ENCODE assay signal across 24 mouse cellular contexts in genomic region chr2:52896995-52897394, GRCm38 (mm10). TPM values are rescaled to one million over a fixed set of nuclear protein-coding genes. Genes with fewer than 3 reads are reported as not detected.
DNase-seq lines count a peak whose midpoint lies in the region; ATAC-seq and TF ChIP-seq lines count a peak whose summit lies in the region.
"Had no signal": no experiment of that assay in that cellular context is flagged by ENCODE, and none has a peak within 500 bp of the region (broad histone marks: within the 10 kb centered on the region; RNA-seq: fewer than 3 reads in every experiment).

No protein-coding gene starts in this region.

- DNase-seq in heart, adult 11 months, result peak; percentile 94
- DNase-seq in liver, postnatal 0 days, result no peak
- DNase-seq in liver (no peak), adipocyte (ENCODE audit: low spot score) (peak; percentile 43)
- no peak for DNase-seq in layer of hippocampus, postnatal 36 days
- DNase-seq: adrenal gland, postnatal 36 days; cerebellum, adult 11 months; cerebellum, adult 9-11 months; gastrocnemius, postnatal 10 days; heart, postnatal 4 days; kidney, adult 9 months; kidney, postnatal 14 days; midbrain, embryonic 14.5 days; right cerebral cortex, postnatal 14 days; thymus, postnatal 25 days had no signal

- 86% methylated on average over 3 of the region's 3 CpGs for WGBS in heart, embryonic 12.5 days
- 66% methylated on average over 3 of the region's 3 CpGs for WGBS in liver, postnatal 0 days (ENCODE audit: insufficient replicate concordance)
- 47% methylated on average over 3 of the region's 3 CpGs for WGBS in stomach, embryonic 16.5 days

- H3K4me2 ChIP-seq in heart, embryonic 12.5 days, result no peak overlapping the region
- no peak overlapping the region for H3K4me2 ChIP-seq in liver, postnatal 0 days (ENCODE audit: low read depth, low read length)
- no peak overlapping the region for H3K4me2 ChIP-seq in stomach, embryonic 16.5 days (ENCODE audit: low read depth, low read length)
- H3K4me2 ChIP-seq: embryonic facial prominence, embryonic 15.5 days; forebrain, embryonic 15.5 days; heart, embryonic 15.5 days; hindbrain, embryonic 14.5 days; neural tube, embryonic 12.5 days had no signal

- H3K27me3 ChIP-seq in heart, embryonic 12.5 days (replicated peaks), result no peaks in the 10 kb centered on the region
- H3K27me3 ChIP-seq in liver, postnatal 0 days (ENCODE audit: insufficient read depth, low read length), result no peaks in the 10 kb centered on the region
- no peaks in the 10 kb centered on the region for H3K27me3 ChIP-seq in stomach, embryonic 16.5 days (ENCODE audit: control insufficient read depth, insufficient read depth, low read length)
- H3K27me3 ChIP-seq: embryonic facial prominence, embryonic 15.5 days; forebrain, embryonic 15.5 days; heart, embryonic 15.5 days; neural tube, embryonic 12.5 days had no signal

- no peak for TF ChIP-seq CTCF in liver, postnatal 0 days (IDR thresholded peaks at IDR 0.05; ENCODE audit: low read depth)

- no peaks in the 10 kb centered on the region for H3K36me3 ChIP-seq in heart, embryonic 12.5 days
- no peaks in the 10 kb centered on the region for H3K36me3 ChIP-seq in liver, postnatal 0 days (replicated peaks; ENCODE audit: insufficient read depth, low read length)
- H3K36me3 ChIP-seq in stomach, embryonic 16.5 days (ENCODE audit: control insufficient read depth, insufficient read depth, low read length), result no peaks in the 10 kb centered on the region
- H3K36me3 ChIP-seq: embryonic facial prominence, embryonic 15.5 days; forebrain, embryonic 15.5 days; heart, embryonic 15.5 days; neural tube, embryonic 12.5 days had no signal

- no peak overlapping the region for H3K27ac ChIP-seq in heart, embryonic 12.5 days (ENCODE audit: poor library complexity, severe bottlenecking)
- H3K27ac ChIP-seq in liver, postnatal 0 days (ENCODE audit: low read depth), result no peak overlapping the region; the same call in 1 of the 2 replicates
- H3K27ac ChIP-seq in stomach, embryonic 16.5 days (ENCODE audit: low read length), result no peak overlapping the region; the same call in 1 of the 2 replicates
- H3K27ac ChIP-seq: embryonic facial prominence, embryonic 15.5 days; forebrain, embryonic 15.5 days; heart, embryonic 15.5 days; hindbrain, embryonic 14.5 days; layer of hippocampus, adult 2 months; neural tube, embryonic 12.5 days had no signal

- peak; percentile 41; the same call in 1 of the 2 replicates for TF ChIP-seq EP300 in liver, postnatal 0 days (IDR thresholded peaks at IDR 0.05; ENCODE audit: low read depth)

- H3K9me3 ChIP-seq in heart, embryonic 12.5 days (replicated peaks), result peaks cover 7% of the 10 kb centered on the region; the same call in 1 of the 2 replicates
- H3K9me3 ChIP-seq in liver, postnatal 0 days (ENCODE audit: low read length), result no peaks in the 10 kb centered on the region
- no peaks in the 10 kb centered on the region for H3K9me3 ChIP-seq in stomach, embryonic 16.5 days (replicated peaks; ENCODE audit: control insufficient read depth, low read length)
- H3K9me3 ChIP-seq: embryonic facial prominence, embryonic 15.5 days; forebrain, embryonic 15.5 days; heart, embryonic 15.5 days; neural tube, embryonic 12.5 days had no signal

- no peak for ATAC-seq in heart, embryonic 12.5 days (ENCODE audit: insufficient number of reproducible peaks, low FRiP score)
- ATAC-seq in liver, postnatal 0 days, result peak; percentile 25; the same call in 1 of the 2 replicates
- ATAC-seq in stomach, embryonic 16.5 days (ENCODE audit: insufficient read depth, low FRiP score), result peak; percentile 25; the same call in 1 of the 2 replicates
- ATAC-seq: forebrain, embryonic 15.5 days; inflammation-experienced regulatory T-cells, adult 6 months had no signal

- peaks cover 10% of the 10 kb centered on the region for H3K4me1 ChIP-seq in heart, embryonic 12.5 days (replicated peaks)
- H3K4me1 ChIP-seq in liver, postnatal 0 days (ENCODE audit: insufficient read depth), result no peaks in the 10 kb centered on the region; the same call in 1 of the 2 replicates
- H3K4me1 ChIP-seq in stomach, embryonic 16.5 days (ENCODE audit: control insufficient read depth, insufficient read depth, low read length), result peaks cover 19% of the 10 kb centered on the region
- H3K4me1 ChIP-seq: neural tube, embryonic 12.5 days had no signal

- H3K9ac ChIP-seq in heart, embryonic 12.5 days, result no peak overlapping the region
- H3K9ac ChIP-seq in liver, postnatal 0 days (replicated peaks), result no peak overlapping the region
- no peak overlapping the region for H3K9ac ChIP-seq in stomach, embryonic 16.5 days (ENCODE audit: low read length)
- H3K9ac ChIP-seq: embryonic facial prominence, embryonic 15.5 days; forebrain, embryonic 15.5 days; heart, embryonic 15.5 days; hindbrain, embryonic 14.5 days; neural tube, embryonic 12.5 days had no signal

- no peak overlapping the region for H3K4me3 ChIP-seq in heart, embryonic 12.5 days
- H3K4me3 ChIP-seq in liver, postnatal 0 days (ENCODE audit: low read depth, low read length), result no peak overlapping the region
- no peak overlapping the region for H3K4me3 ChIP-seq in stomach, embryonic 16.5 days (replicated peaks; ENCODE audit: low read length)
- H3K4me3 ChIP-seq: embryonic facial prominence, embryonic 15.5 days; forebrain, embryonic 15.5 days; heart, embryonic 15.5 days; layer of hippocampus, adult 2 months; neural tube, embryonic 12.5 days had no signal

RNA-seq across cellular contexts. Expression of gene Fmnl2, which starts 39.3 kb away (rescaled TPM):
- 1.1 and 1.4 TPM in 2 replicates for polyA plus RNA-seq in heart, embryonic 12.5 days (2016; fragmentation: Nextera tagmentation; extraction: Ambion mirVana)
- polyA plus RNA-seq in liver, postnatal 0 days (2015; fragmentation: Nextera tagmentation; extraction: Ambion mirVana), result 0.89 and 1.0 TPM in 2 replicates
- 3.3 TPM in 2 replicates for polyA plus RNA-seq in stomach, embryonic 16.5 days (2015; fragmentation: Nextera tagmentation; extraction: Ambion mirVana)
- 10 to 100 TPM; 42.9 to 47.5 TPM for total RNA-seq in layer of hippocampus, postnatal 36 days (2021)

Comparison
In these comparisons a context has a peak if more than half of its experiments do, and no peak if none do; other contexts are left out.
1. DNase-seq: peak in heart, adult 11 months (single experiment) and adipocyte (single experiment); none in liver, postnatal 0 days (single experiment), liver (single experiment) and layer of hippocampus, postnatal 36 days (0 of 2).